Mouse (Mus musculus): ENCODE measurements around the gene Art1. TPM values are rescaled to one million over a fixed set of nuclear protein-coding genes. Genes with fewer than 3 reads are reported as not detected.
A peak's percentile ranks its signal among the peaks of the same experiment; 100 is the strongest.

Art1 gene
- polyA plus RNA-seq, 1 experiment from 2014 or later = 2.1 TPM

- ATAC-seq (ENCODE audit: insufficient number of reproducible peaks, low FRiP score, low TSS enrichment, low read depth) = no peak
- H3K4me1 ChIP-seq (ENCODE audit: control insufficient read depth, insufficient read depth, low read length) = peaks cover 13% of the 10 kb centered on the region
- H3K27ac ChIP-seq (replicated peaks; ENCODE audit: low read depth, low read length) = no peak overlapping the region
- 0 out of 2 replicates have a peak, but pooled peaks cover 2% of the 10 kb centered on the region for H3K27me3 ChIP-seq (ENCODE audit: control insufficient read depth, insufficient read depth, low read length)
- no peaks in the 10 kb centered on the region for H3K36me3 ChIP-seq (ENCODE audit: control insufficient read depth, insufficient read depth, low read length)
- H3K9ac ChIP-seq (ENCODE audit: low read length) = no peak overlapping the region
- no peak for DNase-seq (ENCODE audit: low spot score)
- no peak overlapping the region for H3K4me2 ChIP-seq (ENCODE audit: low read depth, severe bottlenecking)
- H3K4me3 ChIP-seq (ENCODE audit: low read depth, low read length) = no peak overlapping the region
- H3K9me3 ChIP-seq (ENCODE audit: control insufficient read depth, low read length) = no peaks in the 10 kb centered on the region
- WGBS = 49% methylated on average over 8 of the region's 8 CpGs
Measured at GRCm38 (mm10) chr7:102102241-102102640, 698 bp downstream of the Art1 start.

- 41% methylated on average over 6 of the region's 6 CpGs for WGBS
- Histone ChIP-seq H3K4me2 (ENCODE audit: low read depth, severe bottlenecking) (no peak overlapping the region), H3K4me1 (ENCODE audit: control insufficient read depth, insufficient read depth, low read length) (peaks cover 13% of the 10 kb centered on the region), H3K27ac (replicated peaks; ENCODE audit: low read depth, low read length) (no peak overlapping the region), H3K36me3 (ENCODE audit: control insufficient read depth, insufficient read depth, low read length) (no peaks in the 10 kb centered on the region), H3K9ac (ENCODE audit: low read length) (no peak overlapping the region), H3K9me3 (ENCODE audit: control insufficient read depth, low read length) (no peaks in the 10 kb centered on the region), H3K27me3 (ENCODE audit: control insufficient read depth, insufficient read depth, low read length) (0 out of 2 replicates have a peak, but pooled peaks cover 2% of the 10 kb centered on the region), H3K4me3 (ENCODE audit: low read depth, low read length) (no peak overlapping the region)
- ATAC-seq (ENCODE audit: insufficient number of reproducible peaks, low FRiP score, low TSS enrichment, low read depth) (no peak), DNase-seq (ENCODE audit: low spot score) (no peak)
Measured at GRCm38 (mm10) chr7:102102696-102103095, 1.2 kb downstream of the Art1 start.

GRCm38 (mm10) chr7:102103555-102103954 is 2.0 kb downstream of the Art1 start:
- 85% methylated on average over 2 of the region's 2 CpGs for WGBS
- Histone ChIP-seq H3K4me3 (ENCODE audit: low read depth, low read length) (no peak overlapping the region), H3K4me1 (ENCODE audit: control insufficient read depth, insufficient read depth, low read length) (peaks cover 13% of the 10 kb centered on the region), H3K9me3 (ENCODE audit: control insufficient read depth, low read length) (no peaks in the 10 kb centered on the region), H3K27ac (replicated peaks; ENCODE audit: low read depth, low read length) (no peak overlapping the region), H3K9ac (ENCODE audit: low read length) (no peak overlapping the region), H3K27me3 (ENCODE audit: control insufficient read depth, insufficient read depth, low read length) (0 out of 2 replicates have a peak, but pooled peaks cover 2% of the 10 kb centered on the region), H3K36me3 (ENCODE audit: control insufficient read depth, insufficient read depth, low read length) (no peaks in the 10 kb centered on the region), H3K4me2 (ENCODE audit: low read depth, severe bottlenecking) (no peak overlapping the region)
- DNase-seq (ENCODE audit: low spot score) (no peak), ATAC-seq (ENCODE audit: insufficient number of reproducible peaks, low FRiP score, low TSS enrichment, low read depth) (no peak)

GRCm38 (mm10) chr7:102104126-102104525 is 2.6 kb downstream of the Art1 start:
- Histone ChIP-seq H3K36me3 (ENCODE audit: control insufficient read depth, insufficient read depth, low read length) (no peaks in the 10 kb centered on the region), H3K9ac (ENCODE audit: low read length) (no peak overlapping the region), H3K27ac (replicated peaks; ENCODE audit: low read depth, low read length) (no peak overlapping the region), H3K4me3 (ENCODE audit: low read depth, low read length) (no peak overlapping the region), H3K27me3 (ENCODE audit: control insufficient read depth, insufficient read depth, low read length) (0 out of 2 replicates have a peak, but pooled peaks cover 2% of the 10 kb centered on the region), H3K9me3 (ENCODE audit: control insufficient read depth, low read length) (no peaks in the 10 kb centered on the region), H3K4me2 (ENCODE audit: low read depth, severe bottlenecking) (no peak overlapping the region), H3K4me1 (ENCODE audit: control insufficient read depth, insufficient read depth, low read length) (peaks cover 13% of the 10 kb centered on the region)
- 79% methylated on average over 5 of the region's 5 CpGs for WGBS
- DNase-seq (ENCODE audit: low spot score) = no peak
- ATAC-seq (ENCODE audit: insufficient number of reproducible peaks, low FRiP score, low TSS enrichment, low read depth) = no peak

GRCm38 (mm10) chr7:102106700-102107141 is 5.2 kb downstream of the Art1 start:
- H3K4me1 ChIP-seq (ENCODE audit: control insufficient read depth, insufficient read depth, low read length) = peaks cover 5% of the 10 kb centered on the region; the same call in 1 of the 2 replicates
- no peaks in the 10 kb centered on the region for H3K36me3 ChIP-seq (ENCODE audit: control insufficient read depth, insufficient read depth, low read length)
- WGBS = 12% methylated on average over 23 of the region's 23 CpGs
- 0 out of 2 replicates have a peak, but pooled peaks cover 2% of the 10 kb centered on the region for H3K27me3 ChIP-seq (ENCODE audit: control insufficient read depth, insufficient read depth, low read length)
- H3K9me3 ChIP-seq (ENCODE audit: control insufficient read depth, low read length) = no peaks in the 10 kb centered on the region
- H3K4me2 ChIP-seq (ENCODE audit: low read depth, severe bottlenecking) = peak overlapping the region; percentile 64
- peak overlapping the region; percentile 15 for H3K4me3 ChIP-seq (ENCODE audit: low read depth, low read length)
- DNase-seq (ENCODE audit: low spot score) (peak; percentile 44), ATAC-seq (ENCODE audit: insufficient number of reproducible peaks, low FRiP score, low TSS enrichment, low read depth) (0 out of 2 replicates have a peak, but pooled peaks have one; percentile 17)
- no peak overlapping the region for H3K27ac ChIP-seq (replicated peaks; ENCODE audit: low read depth, low read length)
- H3K9ac ChIP-seq (ENCODE audit: low read length) = peak overlapping the region; percentile 49; the same call in 1 of the 2 replicates

GRCm38 (mm10) chr7:102108206-102108605 is 6.7 kb downstream of the Art1 start:
- Histone ChIP-seq H3K4me2 (ENCODE audit: low read depth, severe bottlenecking) (no peak overlapping the region), H3K36me3 (ENCODE audit: control insufficient read depth, insufficient read depth, low read length) (no peaks in the 10 kb centered on the region), H3K27me3 (ENCODE audit: control insufficient read depth, insufficient read depth, low read length) (0 out of 2 replicates have a peak, but pooled peaks cover 2% of the 10 kb centered on the region), H3K9me3 (ENCODE audit: control insufficient read depth, low read length) (no peaks in the 10 kb centered on the region), H3K9ac (ENCODE audit: low read length) (no peak overlapping the region), H3K27ac (replicated peaks; ENCODE audit: low read depth, low read length) (no peak overlapping the region), H3K4me1 (ENCODE audit: control insufficient read depth, insufficient read depth, low read length) (peaks cover 5% of the 10 kb centered on the region; the same call in 1 of the 2 replicates), H3K4me3 (ENCODE audit: low read depth, low read length) (no peak overlapping the region)
- ATAC-seq (ENCODE audit: insufficient number of reproducible peaks, low FRiP score, low TSS enrichment, low read depth) (no peak), DNase-seq (ENCODE audit: low spot score) (no peak)
- 77% methylated on average over 1 of the region's 1 CpGs for WGBS

GRCm38 (mm10) chr7:102109171-102109570 is 7.6 kb downstream of the Art1 start, which contains the start of gene Art5:
TSS of gene Art5 (minus strand) at chr7:102109489.
- DNase-seq (ENCODE audit: low spot score) = no peak
- H3K27me3 ChIP-seq (ENCODE audit: control insufficient read depth, insufficient read depth, low read length) = 0 out of 2 replicates have a peak, but pooled peaks cover 2% of the 10 kb centered on the region
- H3K4me3 ChIP-seq (ENCODE audit: low read depth, low read length) = no peak within 1 kb of the TSS
- no peak for ATAC-seq (ENCODE audit: insufficient number of reproducible peaks, low FRiP score, low TSS enrichment, low read depth)
- no peak within 1 kb of the TSS; the same call in 1 of the 2 replicates for H3K9ac ChIP-seq (ENCODE audit: low read length)
- WGBS = 85% methylated on average over 7 of the region's 7 CpGs
- H3K27ac ChIP-seq (replicated peaks; ENCODE audit: low read depth, low read length) = no peak within 1 kb of the TSS
- H3K4me1 ChIP-seq (ENCODE audit: control insufficient read depth, insufficient read depth, low read length) = peaks cover 5% of the 10 kb centered on the region; the same call in 1 of the 2 replicates
- H3K36me3 ChIP-seq (ENCODE audit: control insufficient read depth, insufficient read depth, low read length) = no peaks in the 10 kb centered on the region
- H3K9me3 ChIP-seq (ENCODE audit: control insufficient read depth, low read length) = no peaks in the 10 kb centered on the region
- no peak within 1 kb of the TSS for H3K4me2 ChIP-seq (ENCODE audit: low read depth, severe bottlenecking)

- ATAC-seq (ENCODE audit: insufficient number of reproducible peaks, low FRiP score, low TSS enrichment, low read depth) = no peak
- no peak for DNase-seq (ENCODE audit: low spot score)
- WGBS = 91% methylated on average over 4 of the region's 4 CpGs
Measured at GRCm38 (mm10) chr7:102109746-102110145, 8.2 kb downstream of the Art1 start.

More at GRCm38 (mm10) chr7:102109746-102110145, 8.2 kb downstream of the Art1 start:
- Histone ChIP-seq H3K9me3 (ENCODE audit: control insufficient read depth, low read length) (no peaks in the 10 kb centered on the region), H3K27ac (replicated peaks; ENCODE audit: low read depth, low read length) (no peak overlapping the region), H3K9ac (ENCODE audit: low read length) (no peak overlapping the region), H3K4me1 (ENCODE audit: control insufficient read depth, insufficient read depth, low read length) (peaks cover 5% of the 10 kb centered on the region; the same call in 1 of the 2 replicates), H3K27me3 (ENCODE audit: control insufficient read depth, insufficient read depth, low read length) (0 out of 2 replicates have a peak, but pooled peaks cover 2% of the 10 kb centered on the region), H3K4me3 (ENCODE audit: low read depth, low read length) (no peak overlapping the region), H3K36me3 (ENCODE audit: control insufficient read depth, insufficient read depth, low read length) (no peaks in the 10 kb centered on the region), H3K4me2 (ENCODE audit: low read depth, severe bottlenecking) (no peak overlapping the region)

All from limb, embryonic 11.5 days (tissue).